In genomic region chr7:139369501-139370088, GRCm38 (mm10) we compare ENCODE assay signal across 10 mouse cellular contexts. TPM values are rescaled to one million over a fixed set of nuclear protein-coding genes. Genes with fewer than 3 reads are reported as not detected.
DNase-seq lines count a peak whose midpoint lies in the region; ATAC-seq lines count a peak whose summit lies in the region.
"Had no signal": no experiment of that assay in that cellular context is flagged by ENCODE, and none has a peak within 500 bp of the region (broad histone marks: within the 10 kb centered on the region; RNA-seq: fewer than 3 reads in every experiment).

No protein-coding gene starts in this region.

- H3K27me3 ChIP-seq in kidney, embryonic 14.5 days (ENCODE audit: control insufficient read depth, insufficient read depth, low read length), result no peaks in the 10 kb centered on the region
- no peaks in the 10 kb centered on the region for H3K27me3 ChIP-seq in embryonic facial prominence, embryonic 13.5 days
- H3K27me3 ChIP-seq in intestine, embryonic 14.5 days (replicated peaks; ENCODE audit: control insufficient read depth, insufficient read depth, low read length), result no peaks in the 10 kb centered on the region
- no peaks in the 10 kb centered on the region for H3K27me3 ChIP-seq in limb, embryonic 13.5 days
- H3K27me3 ChIP-seq in liver, embryonic 11.5 days (replicated peaks; ENCODE audit: control insufficient read depth, insufficient read depth, low read length), result no peaks in the 10 kb centered on the region
- H3K27me3 ChIP-seq: hindbrain, embryonic 12.5 days had no signal

- no peak for ATAC-seq in kidney, embryonic 14.5 days (ENCODE audit: low FRiP score, low TSS enrichment)
- ATAC-seq in embryonic facial prominence, embryonic 13.5 days (ENCODE audit: insufficient number of reproducible peaks, insufficient read depth, low FRiP score, low TSS enrichment, low read depth), result no peak
- no peak for ATAC-seq in intestine, embryonic 14.5 days (replicated peaks; ENCODE audit: low FRiP score, low TSS enrichment, low read depth)
- no peak for ATAC-seq in limb, embryonic 13.5 days (ENCODE audit: low FRiP score, low read depth)
- ATAC-seq in liver, embryonic 11.5 days (replicated peaks; ENCODE audit: low FRiP score), result no peak

- peaks cover 21% of the 10 kb centered on the region for H3K4me1 ChIP-seq in kidney, embryonic 14.5 days (ENCODE audit: control insufficient read depth, insufficient read depth, low read length)
- H3K4me1 ChIP-seq in embryonic facial prominence, embryonic 13.5 days, result peaks cover 42% of the 10 kb centered on the region
- H3K4me1 ChIP-seq in intestine, embryonic 14.5 days (replicated peaks; ENCODE audit: control insufficient read depth, insufficient read depth, low read length), result peaks cover 46% of the 10 kb centered on the region
- peaks cover 53% of the 10 kb centered on the region for H3K4me1 ChIP-seq in limb, embryonic 13.5 days
- peaks cover 12% of the 10 kb centered on the region for H3K4me1 ChIP-seq in liver, embryonic 11.5 days (replicated peaks; ENCODE audit: control insufficient read depth, insufficient read depth, low read length)

- no peak overlapping the region for H3K4me2 ChIP-seq in kidney, embryonic 14.5 days (replicated peaks; ENCODE audit: low read depth, low read length)
- no peak overlapping the region for H3K4me2 ChIP-seq in embryonic facial prominence, embryonic 13.5 days
- H3K4me2 ChIP-seq in intestine, embryonic 14.5 days (ENCODE audit: low read length), result no peak overlapping the region
- H3K4me2 ChIP-seq in limb, embryonic 13.5 days (replicated peaks), result peak overlapping the region; percentile 19
- no peak overlapping the region for H3K4me2 ChIP-seq in liver, embryonic 11.5 days
- H3K4me2 ChIP-seq: hindbrain, embryonic 12.5 days had no signal

- no peaks in the 10 kb centered on the region for H3K36me3 ChIP-seq in kidney, embryonic 14.5 days (ENCODE audit: control insufficient read depth, insufficient read depth, low read length)
- no peaks in the 10 kb centered on the region for H3K36me3 ChIP-seq in embryonic facial prominence, embryonic 13.5 days
- no peaks in the 10 kb centered on the region for H3K36me3 ChIP-seq in intestine, embryonic 14.5 days (ENCODE audit: control insufficient read depth, insufficient read depth, low read length)
- H3K36me3 ChIP-seq in limb, embryonic 13.5 days, result no peaks in the 10 kb centered on the region
- H3K36me3 ChIP-seq in liver, embryonic 11.5 days (ENCODE audit: control insufficient read depth, insufficient read depth, low read length), result no peaks in the 10 kb centered on the region
- H3K36me3 ChIP-seq: hindbrain, embryonic 12.5 days had no signal

- no peak overlapping the region for H3K27ac ChIP-seq in kidney, embryonic 14.5 days (ENCODE audit: low read depth, low read length)
- peak overlapping the region; percentile 93 for H3K27ac ChIP-seq in embryonic facial prominence, embryonic 13.5 days
- peak overlapping the region; percentile 94 for H3K27ac ChIP-seq in intestine, embryonic 14.5 days (ENCODE audit: low read depth)
- peak overlapping the region; percentile 96 for H3K27ac ChIP-seq in limb, embryonic 13.5 days
- no peak overlapping the region for H3K27ac ChIP-seq in liver, embryonic 11.5 days (ENCODE audit: low read depth, low read length)
- H3K27ac ChIP-seq: hindbrain, embryonic 12.5 days had no signal

- 79% methylated on average over 6 of the region's 6 CpGs for WGBS in kidney, embryonic 14.5 days
- 82% methylated on average over 6 of the region's 6 CpGs for WGBS in embryonic facial prominence, embryonic 13.5 days
- 68% methylated on average over 6 of the region's 6 CpGs for WGBS in intestine, embryonic 14.5 days
- 83% methylated on average over 6 of the region's 6 CpGs for WGBS in limb, embryonic 13.5 days
- 78% methylated on average over 6 of the region's 6 CpGs for WGBS in liver, embryonic 11.5 days

- no peaks in the 10 kb centered on the region for H3K9me3 ChIP-seq in kidney, embryonic 14.5 days (ENCODE audit: control insufficient read depth, low read length)
- no peaks in the 10 kb centered on the region for H3K9me3 ChIP-seq in embryonic facial prominence, embryonic 13.5 days
- H3K9me3 ChIP-seq in intestine, embryonic 14.5 days (ENCODE audit: control insufficient read depth, low read length), result no peaks in the 10 kb centered on the region
- no peaks in the 10 kb centered on the region for H3K9me3 ChIP-seq in limb, embryonic 13.5 days
- no peaks in the 10 kb centered on the region for H3K9me3 ChIP-seq in liver, embryonic 11.5 days (ENCODE audit: control insufficient read depth, low read length)
- H3K9me3 ChIP-seq: hindbrain, embryonic 12.5 days had no signal

- no peak overlapping the region for H3K4me3 ChIP-seq in kidney, embryonic 14.5 days (ENCODE audit: low read length)
- no peak overlapping the region for H3K4me3 ChIP-seq in embryonic facial prominence, embryonic 13.5 days
- no peak overlapping the region for H3K4me3 ChIP-seq in intestine, embryonic 14.5 days (ENCODE audit: low read depth, low read length)
- no peak overlapping the region for H3K4me3 ChIP-seq in limb, embryonic 13.5 days
- H3K4me3 ChIP-seq in liver, embryonic 11.5 days (ENCODE audit: low read depth, low read length), result no peak overlapping the region
- H3K4me3 ChIP-seq: hindbrain, embryonic 12.5 days; myocyte had no signal

- DNase-seq in kidney, adult 11 months, result peak; percentile 62
- DNase-seq in intestine, embryonic 14.5 days (ENCODE audit: low spot score), result no peak
- no peak for DNase-seq in Muller cell, postnatal 12 days (ENCODE audit: inconsistent ontology term)
- no peak for DNase-seq in liver, embryonic 11.5 days (ENCODE audit: low spot score)
- no peak for DNase-seq in retina, postnatal 1 day

- H3K9ac ChIP-seq in kidney, embryonic 14.5 days (ENCODE audit: low read depth, low read length), result no peak overlapping the region
- H3K9ac ChIP-seq in embryonic facial prominence, embryonic 13.5 days, result no peak overlapping the region
- no peak overlapping the region for H3K9ac ChIP-seq in intestine, embryonic 14.5 days (ENCODE audit: low read length)
- no peak overlapping the region for H3K9ac ChIP-seq in limb, embryonic 13.5 days
- no peak overlapping the region for H3K9ac ChIP-seq in liver, embryonic 11.5 days (ENCODE audit: low read depth, low read length)
- H3K9ac ChIP-seq: hindbrain, embryonic 12.5 days had no signal

RNA-seq across cellular contexts. Expression of gene Inpp5a, which starts 19.3 kb away (rescaled TPM):
- polyA plus RNA-seq in kidney, embryonic 14.5 days (2014; fragmentation: Nextera tagmentation; extraction: Ambion mirVana), result 19.6 and 26.1 TPM in 2 replicates
- polyA plus RNA-seq in embryonic facial prominence, embryonic 13.5 days (2015; fragmentation: Nextera tagmentation; extraction: Ambion mirVana), result 24.4 and 24.9 TPM in 2 replicates
- 44.2 and 49.8 TPM in 2 replicates for polyA plus RNA-seq in intestine, embryonic 14.5 days (2014; fragmentation: Nextera tagmentation; extraction: Ambion mirVana)
- polyA plus RNA-seq in limb, embryonic 13.5 days (2015; fragmentation: Nextera tagmentation; extraction: Ambion mirVana), result 22.9 and 25.2 TPM in 2 replicates
- 11.8 and 14.3 TPM in 2 replicates for polyA plus RNA-seq in liver, embryonic 11.5 days (2014; fragmentation: Nextera tagmentation; extraction: Ambion mirVana)

Comparison
In these comparisons a context has a peak if more than half of its experiments do, and no peak if none do; other contexts are left out.
1. H3K27ac ChIP-seq: peak in embryonic facial prominence, embryonic 13.5 days (single experiment), intestine, embryonic 14.5 days (single experiment) and limb, embryonic 13.5 days (single experiment); none in kidney, embryonic 14.5 days (single experiment) and liver, embryonic 11.5 days (single experiment).